Mouse (Mus musculus) urinary bladder, postnatal 25 days (tissue): ENCODE results near the gene Gm20481.
A peak's percentile ranks its signal among the peaks of the same experiment; 100 is the strongest.
"Not testable (repeated sequence)": the region's sequence is repeated elsewhere in the genome, so short reads cannot be mapped to it uniquely, and the experiment has no call there.

Experiments used
- DNase-seq: peaks from one replicate; pipeline ENCODE4 v3.0.0; 2022; ENCODE audit warnings: low spot score

The Gm20481 gene

GRCm38 (mm10) chr17:34969822-34970221 lies at the start of gene Gm20481:
Gm20481 (plus strand) TSS chr17:34969912.
- not testable (repeated sequence) for DNase-seq

DNA sequence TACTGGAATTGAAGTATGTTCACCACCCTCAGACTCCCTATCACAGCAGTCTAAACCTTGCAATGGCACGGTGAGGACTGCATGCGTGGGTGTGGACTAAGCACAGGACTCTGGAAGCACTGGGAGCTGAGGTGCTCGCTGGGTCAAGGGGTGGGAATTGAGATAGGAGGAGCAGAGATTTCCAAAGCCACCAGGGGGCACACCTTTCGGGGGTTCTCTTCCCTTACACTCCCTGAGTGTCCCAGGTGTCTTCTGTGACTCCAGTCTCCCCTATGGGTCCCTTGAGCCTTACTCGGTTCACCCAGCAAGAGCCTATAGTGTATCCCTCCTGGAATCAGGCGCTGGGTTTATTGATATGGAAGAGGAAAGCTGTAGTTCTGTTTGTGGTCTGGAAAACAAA lies 46.8 kb upstream of the Gm20481 start:
- DNase-seq: no peak

GRCm38 (mm10) chr17:34924258-34924657 lies 45.5 kb upstream of the Gm20481 start:
- no peak for DNase-seq

DNA sequence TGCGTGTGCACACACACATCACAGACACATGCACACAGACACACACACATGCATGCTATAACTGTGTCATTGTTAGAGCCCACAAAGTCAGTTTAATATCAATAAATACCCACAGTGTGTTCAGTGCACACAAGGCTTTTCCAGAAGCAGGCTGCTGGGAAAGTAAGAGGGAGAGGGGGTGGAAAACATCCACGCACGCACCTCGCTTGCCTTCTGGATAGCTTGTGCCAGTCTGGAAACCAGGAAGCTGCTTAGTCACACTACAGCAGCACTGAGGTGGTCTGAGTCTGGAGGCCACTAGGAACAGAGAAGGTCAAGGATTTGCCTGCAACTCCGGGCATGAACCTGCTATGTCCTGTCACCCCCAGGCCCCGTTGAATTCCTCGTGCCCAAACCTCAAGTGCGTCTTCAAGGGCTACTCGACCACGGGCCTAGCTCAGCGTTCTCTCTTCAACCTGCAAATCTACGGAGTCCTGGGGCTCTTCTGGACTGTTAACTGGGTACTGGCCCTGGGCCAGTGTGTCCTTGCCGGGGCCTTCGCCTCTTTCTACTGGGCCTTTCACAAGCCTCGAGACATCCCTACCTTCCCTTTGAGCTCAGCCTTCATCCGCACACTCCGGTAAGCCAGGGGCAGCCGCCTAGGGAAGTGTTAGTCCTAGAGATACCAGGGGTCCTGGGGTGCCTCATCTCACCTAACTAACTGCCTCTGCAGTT lies 42.2 kb upstream of the Gm20481 start:
- DNase-seq: no peak

GRCm38 (mm10) chr17:34928841-34929240 lies 40.9 kb upstream of the Gm20481 start:
- no peak for DNase-seq

DNA sequence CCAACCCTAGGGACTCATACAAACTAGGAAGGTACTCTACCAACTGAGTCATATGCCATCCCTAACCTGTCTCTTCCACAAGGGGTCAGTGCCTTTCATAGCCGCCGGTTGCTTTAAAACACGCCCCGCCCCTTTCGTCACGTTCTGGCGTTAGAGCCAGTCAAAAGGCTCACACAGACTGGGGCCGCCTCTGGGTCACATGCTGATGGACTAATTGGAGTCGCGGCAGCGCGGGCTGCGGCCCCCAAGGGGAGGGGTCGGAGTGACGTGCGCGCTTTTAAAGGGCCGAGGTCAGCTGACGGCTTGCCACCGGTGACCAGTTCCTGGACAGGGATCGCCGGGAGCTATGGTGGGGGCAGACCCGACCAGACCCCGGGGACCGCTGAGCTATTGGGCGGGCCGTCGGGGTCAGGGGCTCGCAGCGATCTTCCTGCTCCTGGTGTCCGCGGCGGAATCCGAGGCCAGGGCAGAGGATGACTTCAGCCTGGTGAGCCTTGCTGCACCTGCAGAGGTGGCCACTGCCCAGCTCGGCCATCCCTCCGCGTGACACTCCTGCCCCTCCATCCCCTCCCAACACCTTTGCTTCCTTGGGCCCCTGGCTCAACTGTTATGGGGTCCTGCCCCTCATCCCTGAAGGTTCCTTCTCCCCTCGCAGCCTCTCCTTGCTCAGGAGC lies 38.5 kb upstream of the Gm20481 start, which contains the start of gene Neu1:
Gene Neu1 (plus strand): TSS at position 193 of the 674 bp plus-strand sequence.
- peak; percentile 95 for DNase-seq

DNA sequence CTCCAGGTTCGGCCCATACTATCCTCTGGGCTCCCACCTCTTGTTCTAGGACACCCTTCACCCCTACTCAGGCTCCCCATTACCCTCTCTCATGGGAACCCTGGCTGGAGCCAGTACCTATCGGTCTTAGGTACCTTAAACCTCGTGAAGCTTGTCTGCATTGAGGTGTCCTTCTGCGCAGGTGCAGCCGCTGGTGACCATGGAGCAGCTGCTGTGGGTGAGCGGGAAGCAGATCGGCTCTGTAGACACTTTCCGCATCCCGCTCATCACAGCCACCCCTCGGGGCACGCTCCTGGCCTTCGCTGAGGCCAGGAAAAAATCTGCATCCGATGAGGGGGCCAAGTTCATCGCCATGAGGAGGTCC lies 38.0 kb upstream of the Gm20481 start:
- no peak for DNase-seq

DNA sequence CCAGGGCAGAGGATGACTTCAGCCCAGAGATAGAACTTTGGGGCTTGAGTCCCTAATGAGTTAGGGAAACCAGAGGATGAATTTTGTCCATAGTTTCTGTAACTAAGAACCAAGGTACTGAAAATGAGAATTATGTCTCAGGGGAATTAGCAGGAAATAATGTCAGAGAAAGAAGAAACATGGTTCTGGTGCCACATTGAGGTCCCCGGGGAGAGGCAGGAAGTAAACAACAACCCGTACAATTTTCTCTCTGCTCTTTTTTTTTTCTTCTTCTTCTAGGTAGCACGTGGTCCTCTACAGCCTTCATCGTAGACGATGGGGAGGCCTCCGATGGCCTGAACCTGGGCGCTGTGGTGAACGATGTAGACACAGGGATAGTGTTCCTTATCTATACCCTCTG lies 37.4 kb upstream of the Gm20481 start:
- no peak for DNase-seq

DNA sequence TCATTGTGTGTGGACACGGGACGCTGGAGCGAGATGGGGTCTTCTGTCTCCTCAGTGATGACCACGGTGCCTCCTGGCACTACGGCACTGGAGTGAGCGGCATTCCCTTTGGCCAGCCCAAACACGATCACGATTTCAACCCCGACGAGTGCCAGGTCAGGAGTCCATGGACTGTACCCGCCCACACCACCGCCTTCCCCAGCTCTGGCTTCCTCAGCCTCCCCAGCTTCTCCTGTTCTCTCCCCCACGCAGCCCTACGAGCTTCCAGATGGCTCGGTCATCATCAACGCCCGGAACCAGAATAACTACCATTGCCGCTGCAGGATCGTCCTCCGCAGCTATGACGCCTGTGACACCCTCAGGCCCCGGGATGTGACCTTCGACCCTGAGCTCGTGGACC lies 35.7 kb upstream of the Gm20481 start:
- DNase-seq: no peak

- no peak for DNase-seq
These were observed 34.9 kb upstream of the Gm20481 start for GRCm38 (mm10) chr17:34934830-34935229.

DNA sequence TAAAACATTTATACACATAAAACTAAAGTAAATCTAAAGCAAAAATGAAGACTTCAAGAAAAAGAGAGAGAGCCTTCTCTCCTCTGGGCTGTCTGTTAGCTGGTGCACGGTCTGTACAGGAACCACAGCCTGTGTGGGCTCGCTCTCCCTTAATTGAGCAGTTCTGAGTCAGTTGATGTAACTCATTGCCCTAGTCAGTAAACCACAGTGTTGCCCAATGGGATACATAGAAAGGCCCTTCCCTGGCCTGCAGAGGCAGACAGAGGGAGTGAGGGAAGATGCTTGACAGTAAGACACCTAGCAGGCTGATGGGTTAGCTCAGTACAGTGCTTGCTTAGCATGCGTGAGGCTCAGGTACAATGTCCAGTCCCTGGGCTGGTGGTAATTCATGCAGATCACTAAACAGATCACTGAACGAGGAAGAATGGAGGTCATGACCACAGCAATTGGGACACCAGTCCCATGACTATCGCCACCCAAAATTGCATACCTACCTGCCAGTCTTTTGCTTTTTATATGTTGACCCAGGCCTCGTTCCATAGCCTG lies 31.7 kb upstream of the Gm20481 start:
- DNase-seq: no peak

GRCm38 (mm10) chr17:34941344-34942041 lies 28.2 kb upstream of the Gm20481 start:
- no peak for DNase-seq

DNA sequence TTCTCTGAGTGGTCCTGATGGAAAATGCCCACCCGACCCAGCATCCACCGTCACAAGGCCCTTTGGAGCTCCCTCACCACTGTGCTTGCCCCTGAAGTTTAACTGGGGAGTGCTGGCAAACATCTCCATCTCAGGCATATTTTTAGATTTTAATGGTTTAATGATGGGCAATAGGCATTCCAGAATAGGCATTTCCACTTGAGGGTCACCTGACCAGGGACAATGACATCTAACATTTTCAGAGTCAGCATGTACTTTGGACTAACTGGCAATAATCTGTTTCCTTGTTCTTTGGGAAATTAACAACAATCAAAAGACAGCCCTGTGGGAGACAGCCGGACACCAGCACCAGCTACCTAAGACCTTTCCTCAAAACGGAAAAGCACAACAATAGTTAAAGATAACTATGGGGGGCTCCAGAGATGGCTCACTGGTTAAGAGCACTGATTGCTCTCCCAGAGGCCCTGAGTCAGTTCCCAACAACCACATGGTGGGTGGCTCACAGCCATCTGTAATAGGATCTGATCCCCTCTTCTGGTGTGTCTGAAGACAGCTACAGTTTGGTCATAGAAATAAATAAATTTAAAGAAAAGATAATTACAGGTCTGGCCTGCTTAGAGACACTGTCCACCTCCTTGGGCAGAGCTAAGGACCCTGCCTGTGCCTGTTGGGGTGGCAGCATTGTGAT lies 26.4 kb upstream of the Gm20481 start:
- DNase-seq: no peak

DNA sequence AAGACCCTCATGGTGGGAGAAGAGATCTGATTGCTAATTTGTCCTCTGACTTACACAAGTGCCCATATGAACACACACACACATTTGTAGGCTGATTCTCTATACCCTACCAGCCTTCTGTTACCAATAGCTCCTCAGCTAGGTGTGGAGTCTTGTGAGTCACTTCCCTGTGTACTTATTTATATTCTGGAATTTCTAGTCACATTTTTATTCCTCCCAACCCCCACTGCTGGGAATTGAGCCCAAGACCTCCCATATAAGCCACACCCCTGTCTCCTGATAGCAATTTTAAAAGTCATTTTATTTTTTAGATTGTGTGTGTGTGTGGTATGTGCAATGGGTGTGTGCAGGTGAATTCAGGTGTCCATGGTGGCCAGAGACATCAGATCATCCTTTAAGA lies 25.4 kb upstream of the Gm20481 start:
- no peak for DNase-seq

GRCm38 (mm10) chr17:34946486-34947140 lies 23.1 kb upstream of the Gm20481 start:
- DNase-seq: no peak

DNA sequence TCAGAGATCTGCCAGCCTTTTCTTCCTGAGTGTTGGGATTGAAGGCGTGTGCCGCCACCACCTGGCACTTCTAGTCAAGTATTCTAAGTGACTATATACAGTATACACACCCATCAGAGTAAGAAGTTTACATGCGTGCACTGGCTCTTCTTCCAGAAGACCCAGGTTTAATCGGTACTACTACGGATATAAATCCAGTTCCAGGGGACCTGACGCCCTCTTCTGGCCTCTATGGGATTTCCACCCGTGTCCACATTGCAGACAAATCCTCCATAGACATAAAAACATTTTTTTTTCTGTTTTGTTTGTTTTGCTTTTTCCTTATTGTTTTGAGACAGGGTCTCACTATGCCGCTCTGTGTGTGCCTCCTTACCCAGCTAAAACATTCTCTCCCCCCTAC lies 22.1 kb upstream of the Gm20481 start:
- DNase-seq: no peak

- DNase-seq: not testable (repeated sequence)
These were observed 20.8 kb upstream of the Gm20481 start for GRCm38 (mm10) chr17:34948721-34949552.

- DNase-seq: no peak
These were observed 20.2 kb upstream of the Gm20481 start for GRCm38 (mm10) chr17:34949553-34949969.

DNA sequence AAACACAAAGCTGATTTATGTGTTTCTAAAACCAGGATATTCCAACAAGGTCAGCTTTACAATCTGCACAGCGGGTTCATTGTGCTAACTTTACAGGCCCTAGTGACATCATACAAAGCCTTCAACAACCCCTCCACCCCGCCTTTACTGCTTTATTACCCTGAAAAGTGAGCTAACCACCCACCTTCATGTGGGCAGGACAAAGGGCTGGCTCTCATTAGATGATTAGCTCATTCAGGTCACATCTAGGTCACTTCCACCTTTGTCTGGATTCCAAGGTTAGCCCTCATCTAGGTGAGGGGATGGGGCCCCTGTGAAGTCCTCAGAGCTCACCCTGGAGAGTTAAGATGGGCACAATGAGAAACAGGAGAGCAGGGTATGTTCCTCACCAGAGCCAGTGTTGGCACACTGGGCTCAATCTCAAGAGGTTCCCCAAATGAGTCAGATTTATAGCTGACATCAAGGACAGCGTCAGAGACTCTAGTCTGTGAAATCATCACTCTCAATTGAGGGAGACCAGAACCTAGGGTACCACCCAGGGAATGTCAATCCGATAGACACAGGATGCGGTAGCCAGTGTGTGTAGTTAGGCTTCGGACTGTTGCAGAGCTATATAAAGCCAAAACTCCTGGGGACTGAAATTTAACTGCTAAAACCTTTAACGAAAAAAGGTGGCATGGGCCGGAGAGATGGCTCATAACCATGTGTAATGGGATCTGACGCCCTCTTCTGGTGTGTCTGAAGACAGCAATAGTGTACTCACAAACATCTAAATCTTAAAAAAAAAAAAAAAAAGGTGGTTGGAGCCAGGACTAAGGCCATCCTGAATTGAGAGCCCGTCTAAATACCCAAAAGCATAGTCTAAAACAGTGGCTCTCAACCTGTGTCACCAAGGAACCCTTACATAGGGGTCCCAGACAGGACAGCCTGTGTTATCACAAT lies 18.9 kb upstream of the Gm20481 start:
- no peak for DNase-seq
